Mouse (Mus musculus) intestine, postnatal 0 days (tissue): ENCODE data around the gene Med24. TPM values are rescaled to one million over a fixed set of nuclear protein-coding genes. Genes with fewer than 3 reads are reported as not detected.

Source experiments
- ATAC-seq: fragments of 200-750 bp; cut with Nextera tagmentation; 2 replicates; pipeline ENCODE4 v1.8.0; 2017; ENCODE audit warnings: mild to moderate bottlenecking, moderate TSS enrichment, moderate library complexity
- H3K27ac ChIP-seq: fragments of 300-500 bp; sonication (generic); 2 replicates; pipeline ENCODE4 v1.5.1; 2014; ENCODE audit warnings: mild to moderate bottlenecking, low read depth, low read length, moderate library complexity
- H3K27me3 ChIP-seq: fragments of 300-500 bp; sonication (generic); replicated peaks from 2 replicates; pipeline ENCODE4 v1.6.1; 2014; ENCODE audit warnings: low read length, mixed read lengths; ENCODE audit not compliant: control insufficient read depth, insufficient read depth
- H3K36me3 ChIP-seq: fragments of 300-500 bp; sonication (generic); 2 replicates; pipeline ENCODE4 v1.6.1; 2014; ENCODE audit warnings: mild to moderate bottlenecking, moderate library complexity; ENCODE audit not compliant: control insufficient read depth, insufficient read depth
- H3K4me1 ChIP-seq: fragments of 300-500 bp; sonication (generic); replicated peaks from 2 replicates; pipeline ENCODE4 v1.6.1; 2014; ENCODE audit warnings: antibody characterized with exemption, low read length, mixed read lengths; ENCODE audit not compliant: control insufficient read depth, insufficient read depth
- H3K4me2 ChIP-seq: fragments of 300-500 bp; sonication (generic); replicated peaks from 2 replicates; pipeline ENCODE4 v1.6.1; 2014; ENCODE audit warnings: low read depth, mild to moderate bottlenecking, moderate library complexity
- H3K4me3 ChIP-seq: fragments of 300-500 bp; sonication (generic); 2 replicates; pipeline ENCODE4 v1.5.1; 2014; ENCODE audit warnings: low read depth, low read length
- H3K9ac ChIP-seq: fragments of 300-500 bp; sonication (generic); 2 replicates; pipeline ENCODE4 v1.6.1; 2014; ENCODE audit warnings: mild to moderate bottlenecking, low read depth, low read length
- H3K9me3 ChIP-seq: fragments of 300-500 bp; sonication (generic); 2 replicates; pipeline ENCODE4 v1.6.1; 2016; ENCODE audit warnings: mixed run types; ENCODE audit not compliant: control insufficient read depth
- CTCF ChIP-seq: sonication (generic); IDR thresholded peaks from 2 replicates; pipeline ENCODE4 v1.5.1; 2016; ENCODE audit warnings: low read depth, mild to moderate bottlenecking, control low read depth, antibody characterized with exemption, moderate library complexity
- WGBS: fragments of 180-500 bp; shearing (Covaris S2); extraction: QIAGEN DNeasy Blood & Tissue Kit; methylation state at CpG from one replicate; pipeline ENCODE4 v1.1.7; 2014; 5-methylcytosine and 5-hydroxymethylcytosine counted together
- polyA plus RNA-seq: library from polyadenylated mRNA; unstranded; fragments of >200 nt; fragmentation: Nextera tagmentation; extraction: Ambion mirVana; gene quantifications from 2 replicates; pipeline ENCODE4 v1.2.1, GENCODE M21; 2015

The Med24 gene
- polyA plus RNA-seq, 1 experiment from 2014 or later, result 14.7 TPM

DNA sequence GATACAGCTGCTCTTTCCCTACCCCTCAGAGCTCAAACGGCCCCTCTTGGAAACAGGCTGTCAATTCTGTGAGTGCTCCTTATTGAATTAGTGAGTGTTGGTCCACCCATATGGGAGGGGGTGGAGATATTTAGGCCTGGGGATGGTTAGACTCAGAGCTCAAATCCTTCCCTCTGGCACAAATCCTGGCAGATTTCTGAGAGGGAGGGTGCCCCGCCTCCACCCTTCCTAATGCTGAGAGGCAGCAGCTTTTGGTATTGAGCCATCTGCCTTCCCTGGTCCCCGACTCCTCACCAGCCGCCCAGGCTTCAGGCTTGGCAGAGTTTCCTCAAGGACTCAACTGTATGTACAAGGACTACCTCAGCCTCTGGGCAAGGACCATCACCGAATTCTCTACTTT is 1.9 kb upstream of the Med24 start:
- H3K27ac ChIP-seq, result no peak overlapping the region
- ATAC-seq, result no peak
- no peak for TF ChIP-seq CTCF

GRCm38 (mm10) chr11:98730727-98731126 is 1.5 kb upstream of the Med24 start:
- no peak overlapping the region for H3K9ac ChIP-seq
- no peak overlapping the region for H3K4me3 ChIP-seq
- H3K27me3 ChIP-seq, result no peaks in the 10 kb centered on the region
- H3K27ac ChIP-seq, result no peak overlapping the region
- ATAC-seq, result no peak
- peaks cover 4% of the 10 kb centered on the region for H3K4me1 ChIP-seq
- no peaks in the 10 kb centered on the region for H3K9me3 ChIP-seq
- no peak overlapping the region for H3K4me2 ChIP-seq
- H3K36me3 ChIP-seq, result no peaks in the 10 kb centered on the region; the same call in 1 of the 2 replicates
- 62% methylated on average over 4 of the region's 4 CpGs for WGBS
- no peak for TF ChIP-seq CTCF

More for the DNA sequence above, 1.9 kb upstream of the Med24 start:
- Histone ChIP-seq H3K9me3 (no peaks in the 10 kb centered on the region), H3K9ac (no peak overlapping the region), H3K4me2 (no peak overlapping the region), H3K36me3 (no peaks in the 10 kb centered on the region; the same call in 1 of the 2 replicates), H3K27me3 (no peaks in the 10 kb centered on the region), H3K4me3 (no peak overlapping the region), H3K4me1 (peaks cover 4% of the 10 kb centered on the region)
- 57% methylated on average over 5 of the region's 5 CpGs for WGBS

- Histone ChIP-seq H3K9me3 (no peaks in the 10 kb centered on the region), H3K4me2 (no peak overlapping the region), H3K36me3 (no peaks in the 10 kb centered on the region; the same call in 1 of the 2 replicates), H3K4me1 (peaks cover 4% of the 10 kb centered on the region), H3K27ac (peak overlapping the region; percentile 46; the same call in 1 of the 2 replicates), H3K27me3 (no peaks in the 10 kb centered on the region), H3K9ac (no peak overlapping the region), H3K4me3 (no peak overlapping the region)
- peak; percentile 64 for ATAC-seq
- no peak for TF ChIP-seq CTCF
- WGBS, result 86% methylated on average over 15 of the region's 15 CpGs
Observed at GRCm38 (mm10) chr11:98725926-98726506, 3.2 kb downstream of the Med24 start.

GRCm38 (mm10) chr11:98723098-98723497 is 6.1 kb downstream of the Med24 start:
- no peak overlapping the region for H3K27ac ChIP-seq
- H3K4me1 ChIP-seq, result 0 out of 2 replicates have a peak, but pooled peaks cover 2% of the 10 kb centered on the region
- H3K27me3 ChIP-seq, result no peaks in the 10 kb centered on the region
- H3K4me2 ChIP-seq, result no peak overlapping the region
- H3K9me3 ChIP-seq, result no peaks in the 10 kb centered on the region
- H3K36me3 ChIP-seq, result no peaks in the 10 kb centered on the region; the same call in 1 of the 2 replicates
- no peak overlapping the region for H3K9ac ChIP-seq
- H3K4me3 ChIP-seq, result no peak overlapping the region
- no peak for TF ChIP-seq CTCF
- ATAC-seq, result no peak
- 76% methylated on average over 7 of the region's 7 CpGs for WGBS

GRCm38 (mm10) chr11:98721458-98722226 is 7.6 kb downstream of the Med24 start:
- Histone ChIP-seq H3K4me1 (0 out of 2 replicates have a peak, but pooled peaks cover 3% of the 10 kb centered on the region), H3K9me3 (no peaks in the 10 kb centered on the region), H3K4me3 (no peak overlapping the region), H3K27ac (peak overlapping the region; percentile 35; the same call in 1 of the 2 replicates), H3K36me3 (peaks cover 8% of the 10 kb centered on the region; the same call in 1 of the 2 replicates), H3K4me2 (no peak overlapping the region), H3K27me3 (no peaks in the 10 kb centered on the region), H3K9ac (no peak overlapping the region)
- WGBS, result 57% methylated on average over 24 of the region's 24 CpGs
- TF ChIP-seq CTCF, result peak; percentile 65
- no peak for ATAC-seq

- Histone ChIP-seq H3K9me3 (no peaks in the 10 kb centered on the region), H3K27me3 (no peaks in the 10 kb centered on the region), H3K4me2 (no peak overlapping the region), H3K36me3 (peaks cover 15% of the 10 kb centered on the region; the same call in 1 of the 2 replicates), H3K9ac (no peak overlapping the region), H3K4me3 (no peak overlapping the region), H3K27ac (no peak overlapping the region), H3K4me1 (0 out of 2 replicates have a peak, but pooled peaks cover 3% of the 10 kb centered on the region)
- no peak for ATAC-seq
- no peak for TF ChIP-seq CTCF
- 83% methylated on average over 2 of the region's 2 CpGs for WGBS
Observed at GRCm38 (mm10) chr11:98720756-98721155, 8.5 kb downstream of the Med24 start.
